Comparison of ENCODE assay signal across 17 mouse cellular contexts in the genomic region with DNA sequence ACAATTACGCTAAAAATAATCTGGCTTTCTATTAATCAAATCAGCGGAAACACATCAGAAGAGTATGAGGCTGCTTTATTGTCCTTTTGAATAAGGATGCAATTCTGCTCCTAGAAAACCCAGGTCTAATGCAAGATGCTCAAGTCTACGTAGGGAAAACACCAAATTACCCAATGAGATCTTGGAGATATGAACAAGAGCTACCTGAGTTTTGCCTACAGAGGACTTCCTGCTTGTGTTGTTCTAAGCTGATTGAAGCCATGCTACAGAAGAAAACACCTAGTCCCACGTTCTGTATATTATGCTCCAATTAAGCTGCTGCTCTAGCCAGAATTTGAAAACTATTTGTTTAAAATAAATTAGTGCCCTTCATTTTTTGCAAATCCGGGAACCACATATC.
DNase-seq lines count a peak whose midpoint lies in the region; ATAC-seq and TF ChIP-seq lines count a peak whose summit lies in the region.
"Had no signal": no experiment of that assay in that cellular context is flagged by ENCODE, and none has a peak within 500 bp of the region (broad histone marks: within the 10 kb centered on the region; RNA-seq: fewer than 3 reads in every experiment).

No protein-coding gene starts in this region.

- no peak overlapping the region for H3K4me3 ChIP-seq in left cerebral cortex, adult 2 months

- no peak for TF ChIP-seq CTCF in left cerebral cortex, adult 2 months (IDR thresholded peaks at IDR 0.05)

- DNase-seq in left cerebral cortex, adult 2 months (ENCODE audit: extremely low spot score in 1 of 2, low spot score in 2 of 2) = no peak
- no peak for DNase-seq in left cerebral cortex, postnatal 36 days (ENCODE audit: low spot score in 2 of 2)
- DNase-seq in CD4-positive helper T cell, adult 2 months (ENCODE audit: low read depth, low spot score) = peak; percentile 8
- DNase-seq in MN1 (ENCODE audit: low spot score) = no peak
- no peak for DNase-seq in retina, postnatal 1 day
- no peak for DNase-seq in retina, embryonic 14.5 days (ENCODE audit: low spot score)
- DNase-seq: adrenal gland, adult 2 months; adrenal gland, adult 8-10 months; adrenal gland, postnatal 10 days; adrenal gland, postnatal 14 days; adrenal gland, postnatal 25 days; adrenal gland, postnatal 36 days; B cell, adult 2 months had no signal

- peak; percentile 54 for ATAC-seq in CD4-positive, CD25-positive, alpha-beta regulatory T cell, adult 4 months
- peak; percentile 69 for ATAC-seq in inflammation-experienced regulatory T-cells, adult 6 months
- ATAC-seq: activated CD4-positive, CD25-positive, alpha-beta regulatory T cell, adult 4 months; Patski had no signal

- intact Hi-C loops in left cerebral cortex, adult 2 months (cut with DNase I) = loop anchor here (5.0 kb wide), 2 partner anchors 441 to 759 kb away; a partner anchor contains a TSS
- intact Hi-C loops in left cerebral cortex, postnatal 36 days (cut with DNase I) = no loop called here

- H3K27ac ChIP-seq in left cerebral cortex, adult 2 months = peak overlapping the region; percentile 59
